Mouse (Mus musculus) liver, embryonic 16.5 days (tissue): ENCODE measurements around the gene Nelfe. TPM values are rescaled to one million over a fixed set of nuclear protein-coding genes. Genes with fewer than 3 reads are reported as not detected.

Experiments
- ATAC-seq: fragments of 200-750 bp; cut with Nextera tagmentation; 2 replicates; pipeline ENCODE4 v1.8.0; 2017; ENCODE audit warnings: low read depth, mild to moderate bottlenecking, moderate number of reproducible peaks, moderate library complexity
- H3K27ac ChIP-seq: fragments of 300-500 bp; sonication (generic); 2 replicates; pipeline ENCODE4 v1.5.1; 2014; ENCODE audit warnings: mild to moderate bottlenecking, low read length
- H3K27me3 ChIP-seq: fragments of 300-500 bp; sonication (generic); 2 replicates; pipeline ENCODE4 v1.6.1; 2014; ENCODE audit warnings: low read depth, low read length, mixed read lengths; ENCODE audit not compliant: control insufficient read depth, insufficient read depth
- H3K36me3 ChIP-seq: fragments of 300-500 bp; sonication (generic); 2 replicates; pipeline ENCODE4 v1.6.1; 2014; ENCODE audit warnings: mild to moderate bottlenecking; ENCODE audit not compliant: control insufficient read depth, insufficient read depth
- H3K4me1 ChIP-seq: fragments of 300-500 bp; sonication (generic); 2 replicates; pipeline ENCODE4 v1.6.1; 2014; ENCODE audit warnings: low read depth, low read length, mixed read lengths; ENCODE audit not compliant: control insufficient read depth
- H3K4me2 ChIP-seq: fragments of 300-500 bp; sonication (generic); 2 replicates; pipeline ENCODE4 v1.6.1; 2014; ENCODE audit warnings: low read depth, low read length, mixed read lengths
- H3K4me3 ChIP-seq: fragments of 300-500 bp; sonication (generic); 2 replicates; pipeline ENCODE4 v1.5.1; 2014; ENCODE audit warnings: low read depth, mild to moderate bottlenecking, low read length
- H3K9ac ChIP-seq: fragments of 300-500 bp; sonication (generic); 2 replicates; pipeline ENCODE4 v1.6.1; 2014; ENCODE audit warnings: low read depth, low read length
- H3K9me3 ChIP-seq: fragments of 300-500 bp; sonication (generic); replicated peaks from 2 replicates; pipeline ENCODE4 v1.6.1; 2016; ENCODE audit warnings: low read length; ENCODE audit not compliant: control insufficient read depth
- WGBS: fragments of 180-500 bp; shearing (Covaris S2); extraction: QIAGEN DNeasy Blood & Tissue Kit; methylation state at CpG from one replicate; pipeline ENCODE4 v1.1.7; 2014; ENCODE audit not compliant: insufficient replicate concordance; 5-methylcytosine and 5-hydroxymethylcytosine counted together
- polyA plus RNA-seq: library from polyadenylated mRNA; unstranded; fragments of >200 nt; fragmentation: Nextera tagmentation; extraction: Ambion mirVana; gene quantifications from 2 replicates; pipeline ENCODE4 v1.2.1, GENCODE M21; 2015

The Nelfe gene
- polyA plus RNA-seq, 1 experiment from 2014 or later = 41.4 TPM

- Histone ChIP-seq H3K9me3 (no peaks in the 10 kb centered on the region), H3K4me1 (peaks cover 37% of the 10 kb centered on the region), H3K4me2 (peak overlapping the region; percentile 98), H3K27me3 (no peaks in the 10 kb centered on the region), H3K4me3 (peak overlapping the region; percentile 72), H3K9ac (no peak overlapping the region; the same call in 1 of the 2 replicates), H3K36me3 (no peaks in the 10 kb centered on the region), H3K27ac (peak overlapping the region; percentile 55; the same call in 1 of the 2 replicates)
- WGBS = 75% methylated on average over 12 of the region's 12 CpGs
- ATAC-seq = no peak
Observed at GRCm38 (mm10) chr17:34893072-34893824, 43.1 kb downstream of the Nelfe start.

- peak; percentile 85 for ATAC-seq
- H3K4me2 ChIP-seq = peak overlapping the region; percentile 98
- peak overlapping the region; percentile 72 for H3K4me3 ChIP-seq
- peak overlapping the region; percentile 75 for H3K9ac ChIP-seq
- H3K4me1 ChIP-seq = peaks cover 38% of the 10 kb centered on the region
- H3K27me3 ChIP-seq = no peaks in the 10 kb centered on the region
- peak overlapping the region; percentile 80 for H3K27ac ChIP-seq
- no peaks in the 10 kb centered on the region for H3K9me3 ChIP-seq
- no peaks in the 10 kb centered on the region for H3K36me3 ChIP-seq
- whole genome bisulfite sequencing = under 1% methylated on average over 29 of the region's 51 CpGs
Observed at GRCm38 (mm10) chr17:34894074-34894597, 43.9 kb downstream of the Nelfe start.

GRCm38 (mm10) chr17:34894801-34895530 lies 44.8 kb downstream of the Nelfe start:
- no peak for ATAC-seq
- H3K9me3 ChIP-seq = no peaks in the 10 kb centered on the region
- peak overlapping the region; percentile 80 for H3K27ac ChIP-seq
- peak overlapping the region; percentile 75 for H3K9ac ChIP-seq
- peak overlapping the region; percentile 98 for H3K4me2 ChIP-seq
- 17% methylated on average over 43 of the region's 51 CpGs for WGBS
- H3K4me1 ChIP-seq = peaks cover 44% of the 10 kb centered on the region
- no peaks in the 10 kb centered on the region for H3K27me3 ChIP-seq
- no peaks in the 10 kb centered on the region for H3K36me3 ChIP-seq
- peak overlapping the region; percentile 72 for H3K4me3 ChIP-seq

- Histone ChIP-seq H3K4me2 (no peak overlapping the region), H3K36me3 (no peaks in the 10 kb centered on the region), H3K9me3 (no peaks in the 10 kb centered on the region), H3K27me3 (no peaks in the 10 kb centered on the region), H3K4me3 (no peak overlapping the region), H3K27ac (no peak overlapping the region), H3K9ac (no peak overlapping the region), H3K4me1 (peaks cover 44% of the 10 kb centered on the region)
- WGBS = 90% methylated on average over 14 of the region's 15 CpGs
- ATAC-seq = no peak
Observed at GRCm38 (mm10) chr17:34895724-34896123, 45.5 kb downstream of the Nelfe start.

- Histone ChIP-seq H3K9ac (no peak overlapping the region), H3K4me2 (no peak overlapping the region), H3K36me3 (no peaks in the 10 kb centered on the region), H3K27me3 (no peaks in the 10 kb centered on the region), H3K4me1 (peaks cover 44% of the 10 kb centered on the region), H3K9me3 (no peaks in the 10 kb centered on the region), H3K4me3 (no peak overlapping the region), H3K27ac (no peak overlapping the region)
- no peak for ATAC-seq
- 72% methylated on average over 17 of the region's 17 CpGs for WGBS
Observed at GRCm38 (mm10) chr17:34896366-34896765, 46.2 kb downstream of the Nelfe start.

DNA sequence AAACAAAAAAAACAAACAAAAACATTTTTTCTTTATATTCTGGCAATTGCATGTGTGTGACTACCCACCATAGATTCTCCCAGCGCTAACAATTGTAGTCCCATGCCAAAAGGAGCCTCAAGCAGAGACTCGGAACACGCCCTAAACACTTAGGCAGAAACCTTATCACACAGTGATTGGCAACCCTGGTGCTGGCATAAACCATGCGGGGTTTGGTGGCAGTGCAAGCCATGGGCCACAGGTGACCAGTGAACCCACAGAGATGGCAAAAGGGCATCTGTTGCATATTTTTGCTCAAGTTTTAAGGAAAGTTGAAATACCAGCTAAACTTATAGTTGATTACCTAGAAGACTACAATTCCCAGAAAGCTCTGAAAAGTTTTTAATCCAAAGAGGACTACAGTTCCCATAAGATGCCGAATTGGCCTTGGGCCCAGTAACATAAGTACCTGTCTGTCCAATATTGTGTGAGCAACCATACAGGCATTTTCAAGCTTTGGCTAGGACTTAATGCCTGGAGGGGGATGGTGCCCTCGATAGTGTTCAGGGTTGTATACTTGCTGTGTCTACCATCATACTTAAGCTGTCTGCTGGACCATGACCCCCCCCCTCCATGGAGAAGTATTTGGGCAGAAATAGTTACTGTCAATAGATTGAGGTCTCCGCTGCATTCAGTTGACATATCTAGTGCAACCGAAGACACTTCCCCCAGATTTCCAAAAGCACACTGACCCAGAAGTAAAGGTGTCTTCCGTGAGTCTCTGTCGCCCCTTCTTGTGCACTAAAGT lies 47.4 kb downstream of the Nelfe start:
- H3K27me3 ChIP-seq = no peaks in the 10 kb centered on the region
- H3K4me1 ChIP-seq = peaks cover 44% of the 10 kb centered on the region
- H3K36me3 ChIP-seq = peaks cover under 1% of the 10 kb centered on the region; the same call in 1 of the 2 replicates
- H3K4me2 ChIP-seq = peak overlapping the region; percentile 92
- peak overlapping the region; percentile 87 for H3K27ac ChIP-seq
- no peak for ATAC-seq
- peak overlapping the region; percentile 79 for H3K9ac ChIP-seq
- H3K9me3 ChIP-seq = no peaks in the 10 kb centered on the region
- WGBS = 10% methylated on average over 10 of the region's 10 CpGs
- H3K4me3 ChIP-seq = peak overlapping the region; percentile 70

- Histone ChIP-seq H3K4me3 (peak within 1 kb of the TSS; percentile 70), H3K9me3 (no peaks in the 10 kb centered on the region), H3K36me3 (peaks cover 3% of the 10 kb centered on the region; the same call in 1 of the 2 replicates), H3K27ac (peak within 1 kb of the TSS; percentile 87), H3K9ac (peak within 1 kb of the TSS; percentile 79), H3K4me1 (peaks cover 40% of the 10 kb centered on the region), H3K27me3 (no peaks in the 10 kb centered on the region), H3K4me2 (peak within 1 kb of the TSS; percentile 92)
- under 1% methylated on average over 35 of the region's 44 CpGs for whole genome bisulfite sequencing
- ATAC-seq = peak; percentile 35
Observed at GRCm38 (mm10) chr17:34898160-34898586, 48.0 kb downstream of the Nelfe start, which contains the start of the genes C2 and Ehmt2. TSS of gene C2 (minus strand) at chr17:34898265. TSS of gene Ehmt2 (plus strand) at chr17:34898469.

- Histone ChIP-seq H3K9me3 (no peaks in the 10 kb centered on the region), H3K9ac (peak overlapping the region; percentile 79), H3K27ac (peak overlapping the region; percentile 87), H3K4me1 (peaks cover 35% of the 10 kb centered on the region), H3K4me2 (peak overlapping the region; percentile 92), H3K27me3 (no peaks in the 10 kb centered on the region), H3K4me3 (peak overlapping the region; percentile 70), H3K36me3 (peaks cover 3% of the 10 kb centered on the region; the same call in 1 of the 2 replicates)
- 0% methylated on average over 27 of the region's 47 CpGs for WGBS
- ATAC-seq = no peak
Observed at GRCm38 (mm10) chr17:34898706-34899052, 48.5 kb downstream of the Nelfe start.
